Mouse (Mus musculus): ENCODE data around the gene Gna14. TPM values are rescaled to one million over a fixed set of nuclear protein-coding genes. Genes with fewer than 3 reads are reported as not detected.

Gene Gna14
- total and polyA plus RNA-seq, 2 experiments from 2014 or later, result 0.60 to 0.93 TPM

DNA sequence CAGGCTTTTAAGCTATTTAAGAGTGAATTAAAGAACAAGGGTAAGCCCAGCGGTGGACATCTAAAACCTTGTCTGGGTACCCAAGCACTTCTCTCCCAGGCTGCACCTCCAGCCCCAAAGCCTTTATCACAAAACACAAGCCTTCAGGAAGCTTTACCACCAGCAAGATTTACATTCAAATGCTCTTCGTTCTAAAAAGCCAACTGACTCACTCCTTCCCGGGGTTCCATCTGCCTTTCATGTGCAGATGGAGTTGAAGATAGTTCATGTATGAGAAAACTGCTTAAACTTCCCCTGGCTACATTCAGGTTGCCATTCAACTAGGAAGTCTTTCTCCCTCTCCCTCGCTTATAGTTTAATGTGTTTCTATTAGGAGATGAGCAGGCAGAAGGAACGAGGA is 23.8 kb downstream of the Gna14 start:
- H3K9ac ChIP-seq (replicated peaks; ENCODE audit: low read length, poor library complexity, severe bottlenecking), result no peak overlapping the region
- DNase-seq (ENCODE audit: low spot score) (no peak), ATAC-seq (ENCODE audit: low FRiP score) (no peak)
- 47% methylated on average over 5 of the region's 5 CpGs for WGBS
- no peak for TF ChIP-seq CTCF (IDR thresholded peaks at IDR 0.05)
- H3K36me3 ChIP-seq (ENCODE audit: insufficient read depth, low read length), result no peaks in the 10 kb centered on the region
- no peaks in the 10 kb centered on the region for H3K27me3 ChIP-seq (ENCODE audit: insufficient read depth, low read length)
- H3K4me1 ChIP-seq (ENCODE audit: insufficient read depth, low read length), result no peaks in the 10 kb centered on the region
- no peak overlapping the region for H3K27ac ChIP-seq (ENCODE audit: low read depth, low read length)
- no peak overlapping the region for H3K4me2 ChIP-seq (ENCODE audit: low read depth, low read length, poor library complexity, severe bottlenecking)
- no peak overlapping the region for H3K4me3 ChIP-seq (ENCODE audit: low read depth, low read length)
- no peaks in the 10 kb centered on the region for H3K9me3 ChIP-seq (ENCODE audit: low read length)

DNA sequence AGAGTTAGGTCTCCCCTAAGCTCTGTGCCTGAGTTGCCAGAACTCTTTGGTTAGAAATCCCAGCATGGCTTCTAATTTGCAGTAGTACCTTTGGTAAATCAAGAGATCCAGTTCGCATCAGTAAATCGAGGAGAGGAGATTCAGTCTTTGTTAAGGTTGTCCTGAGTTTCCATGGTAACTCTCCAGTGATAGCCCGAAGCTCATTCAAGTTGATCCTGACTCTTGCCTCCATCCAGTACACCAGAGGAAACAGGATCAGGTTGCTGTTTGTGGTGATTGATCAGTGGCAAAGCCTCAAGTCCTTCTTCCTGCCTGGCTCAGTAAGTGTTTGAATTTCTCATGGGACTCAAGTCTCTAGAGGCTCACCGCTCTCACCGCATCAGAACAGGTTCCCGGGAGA is 24.7 kb downstream of the Gna14 start:
- DNase-seq (ENCODE audit: low spot score) (no peak), ATAC-seq (ENCODE audit: low FRiP score) (no peak)
- no peak overlapping the region for H3K4me3 ChIP-seq (ENCODE audit: low read depth, low read length)
- no peaks in the 10 kb centered on the region for H3K27me3 ChIP-seq (ENCODE audit: insufficient read depth, low read length)
- H3K4me1 ChIP-seq (ENCODE audit: insufficient read depth, low read length), result no peaks in the 10 kb centered on the region
- H3K36me3 ChIP-seq (ENCODE audit: insufficient read depth, low read length), result no peaks in the 10 kb centered on the region
- no peaks in the 10 kb centered on the region for H3K9me3 ChIP-seq (ENCODE audit: low read length)
- H3K27ac ChIP-seq (ENCODE audit: low read depth, low read length), result no peak overlapping the region
- H3K9ac ChIP-seq (replicated peaks; ENCODE audit: low read length, poor library complexity, severe bottlenecking), result no peak overlapping the region
- 44% methylated on average over 6 of the region's 6 CpGs for WGBS
- H3K4me2 ChIP-seq (ENCODE audit: low read depth, low read length, poor library complexity, severe bottlenecking), result no peak overlapping the region
- no peak for TF ChIP-seq CTCF (IDR thresholded peaks at IDR 0.05)

- H3K4me3 ChIP-seq (ENCODE audit: low read depth, low read length), result no peak overlapping the region
- no peaks in the 10 kb centered on the region for H3K36me3 ChIP-seq (ENCODE audit: insufficient read depth, low read length)
- no peak overlapping the region for H3K4me2 ChIP-seq (ENCODE audit: low read depth, low read length, poor library complexity, severe bottlenecking)
- DNase-seq (ENCODE audit: low spot score) (no peak), ATAC-seq (ENCODE audit: low FRiP score) (no peak)
- no peak for TF ChIP-seq CTCF (IDR thresholded peaks at IDR 0.05)
- no peak overlapping the region for H3K27ac ChIP-seq (ENCODE audit: low read depth, low read length)
- WGBS, result 70% methylated on average over 14 of the region's 14 CpGs
- no peak overlapping the region for H3K9ac ChIP-seq (replicated peaks; ENCODE audit: low read length, poor library complexity, severe bottlenecking)
- H3K27me3 ChIP-seq (ENCODE audit: insufficient read depth, low read length), result no peaks in the 10 kb centered on the region
- H3K9me3 ChIP-seq (ENCODE audit: low read length), result no peaks in the 10 kb centered on the region
- no peaks in the 10 kb centered on the region for H3K4me1 ChIP-seq (ENCODE audit: insufficient read depth, low read length)
Observed at GRCm38 (mm10) chr19:16460831-16461230, 25.3 kb downstream of the Gna14 start.

DNA sequence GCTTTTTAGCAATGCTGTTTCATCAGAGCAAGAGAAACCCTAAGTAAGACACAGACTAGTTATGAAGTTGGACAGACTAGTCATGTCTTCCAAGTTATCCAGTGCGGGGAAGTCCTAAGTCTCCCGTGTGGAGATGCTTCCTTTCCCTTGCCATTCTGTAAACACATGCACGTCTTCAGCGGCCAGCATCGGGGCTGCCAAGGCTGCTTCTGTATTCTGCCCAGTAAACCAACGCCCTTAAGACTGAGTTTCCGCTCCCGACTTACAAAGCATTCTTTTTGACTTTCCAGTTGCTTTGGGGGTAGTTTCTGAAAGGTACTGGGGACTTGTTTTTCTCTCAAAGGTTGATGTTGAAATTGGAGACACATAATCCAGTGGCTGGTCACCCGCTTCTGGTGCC is 26.9 kb downstream of the Gna14 start:
- TF ChIP-seq CTCF (IDR thresholded peaks at IDR 0.05), result no peak
- H3K9ac ChIP-seq (replicated peaks; ENCODE audit: low read length, poor library complexity, severe bottlenecking), result no peak overlapping the region
- H3K27me3 ChIP-seq (ENCODE audit: insufficient read depth, low read length), result no peaks in the 10 kb centered on the region
- H3K27ac ChIP-seq (ENCODE audit: low read depth, low read length), result no peak overlapping the region
- WGBS, result 84% methylated on average over 9 of the region's 9 CpGs
- H3K9me3 ChIP-seq (ENCODE audit: low read length), result no peaks in the 10 kb centered on the region
- no peak overlapping the region for H3K4me3 ChIP-seq (ENCODE audit: low read depth, low read length)
- no peaks in the 10 kb centered on the region for H3K4me1 ChIP-seq (ENCODE audit: insufficient read depth, low read length)
- ATAC-seq (ENCODE audit: low FRiP score) (no peak), DNase-seq (ENCODE audit: low spot score) (no peak)
- H3K36me3 ChIP-seq (ENCODE audit: insufficient read depth, low read length), result no peaks in the 10 kb centered on the region
- no peak overlapping the region for H3K4me2 ChIP-seq (ENCODE audit: low read depth, low read length, poor library complexity, severe bottlenecking)

DNA sequence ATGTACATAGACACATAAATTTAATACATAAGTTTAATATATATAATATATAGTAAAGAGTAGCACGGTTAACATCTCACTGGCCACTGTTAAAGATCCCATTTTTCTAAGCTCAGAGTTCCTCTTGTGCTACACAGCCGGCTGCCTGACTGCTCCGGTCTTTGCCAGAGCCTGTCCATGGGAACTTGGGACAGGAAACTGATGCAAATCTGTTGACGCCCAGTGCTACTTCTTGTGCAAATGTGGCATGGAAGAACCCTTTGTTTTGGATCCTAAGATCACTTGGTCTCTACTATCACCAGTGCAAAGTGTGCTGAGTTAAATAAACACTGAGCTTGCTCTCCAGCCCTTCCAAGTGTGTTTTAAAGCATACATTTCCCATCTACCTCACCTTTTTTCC is 29.2 kb downstream of the Gna14 start:
- no peak for TF ChIP-seq CTCF (IDR thresholded peaks at IDR 0.05)
- DNase-seq (ENCODE audit: low spot score), result no peak
- WGBS, result 80% methylated on average over 4 of the region's 4 CpGs
- Histone ChIP-seq H3K9me3 (ENCODE audit: low read length) (no peaks in the 10 kb centered on the region), H3K4me2 (ENCODE audit: low read depth, low read length, poor library complexity, severe bottlenecking) (no peak overlapping the region), H3K27me3 (ENCODE audit: insufficient read depth, low read length) (no peaks in the 10 kb centered on the region), H3K9ac (replicated peaks; ENCODE audit: low read length, poor library complexity, severe bottlenecking) (no peak overlapping the region), H3K27ac (ENCODE audit: low read depth, low read length) (no peak overlapping the region), H3K4me3 (ENCODE audit: low read depth, low read length) (no peak overlapping the region), H3K4me1 (ENCODE audit: insufficient read depth, low read length) (no peaks in the 10 kb centered on the region), H3K36me3 (ENCODE audit: insufficient read depth, low read length) (no peaks in the 10 kb centered on the region)
- no peak for ATAC-seq (ENCODE audit: low FRiP score)

DNA sequence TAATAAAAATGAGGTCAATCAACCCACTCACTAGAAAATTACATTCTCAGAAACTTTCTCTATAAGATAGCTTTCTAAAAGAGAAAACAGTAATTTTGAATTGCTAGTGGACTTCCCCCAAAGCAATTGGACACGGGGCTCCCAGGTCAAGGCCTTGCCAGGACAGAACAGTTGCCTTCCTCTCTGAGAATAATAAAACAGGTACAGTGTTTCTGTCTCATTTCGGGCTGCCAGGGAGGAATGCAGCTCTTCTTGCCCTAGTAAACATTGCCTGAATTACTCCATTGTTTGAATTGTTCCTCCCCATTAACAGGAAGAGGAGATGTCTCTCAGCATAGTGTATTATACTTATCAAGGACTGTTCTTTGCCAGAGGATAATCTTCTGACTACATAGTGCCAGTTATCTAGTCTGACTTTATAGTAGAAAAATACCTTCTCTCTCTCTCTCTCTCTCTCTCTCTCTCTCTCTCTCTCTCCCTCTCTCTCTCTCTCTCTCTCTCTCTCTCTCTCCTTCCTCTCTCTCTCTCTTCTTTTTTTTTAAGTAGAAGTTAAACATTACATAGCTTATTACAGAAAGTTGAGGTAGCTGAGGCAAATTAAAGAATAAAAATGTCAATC is 33.3 kb downstream of the Gna14 start:
- H3K4me2 ChIP-seq (ENCODE audit: low read depth, low read length, poor library complexity, severe bottlenecking), result no peak overlapping the region
- H3K27ac ChIP-seq (ENCODE audit: low read depth, low read length), result no peak overlapping the region
- 57% methylated on average over 2 of the region's 2 CpGs for WGBS
- TF ChIP-seq CTCF (IDR thresholded peaks at IDR 0.05), result no peak
- no peaks in the 10 kb centered on the region for H3K4me1 ChIP-seq (ENCODE audit: insufficient read depth, low read length)
- H3K36me3 ChIP-seq (ENCODE audit: insufficient read depth, low read length), result no peaks in the 10 kb centered on the region
- no peak overlapping the region for H3K4me3 ChIP-seq (ENCODE audit: low read depth, low read length)
- no peak for ATAC-seq (ENCODE audit: low FRiP score)
- DNase-seq (ENCODE audit: low spot score), result no peak
- no peak overlapping the region for H3K9ac ChIP-seq (replicated peaks; ENCODE audit: low read length, poor library complexity, severe bottlenecking)
- peaks cover 3% of the 10 kb centered on the region; the same call in 1 of the 2 replicates for H3K9me3 ChIP-seq (ENCODE audit: low read length)
- no peaks in the 10 kb centered on the region for H3K27me3 ChIP-seq (ENCODE audit: insufficient read depth, low read length)
